Mouse (Mus musculus) G1E (cell line): ENCODE data around the gene Tm2d1.

Experiments used
- CTCF ChIP-seq: IDR thresholded peaks from 2 replicates; pipeline ENCODE4 v1.5.1; 2012; ENCODE audit warnings: low read depth, low read length, inconsistent platforms, mixed read lengths
- GATA1 ChIP-seq: IDR thresholded peaks from 2 replicates; pipeline ENCODE4 v1.6.1; 2012; ENCODE audit warnings: borderline replicate concordance, low read length, inconsistent platforms, mixed read lengths
- POLR2AphosphoS5 ChIP-seq: IDR thresholded peaks from 2 replicates; pipeline ENCODE4 v1.6.1; 2012; ENCODE audit warnings: low read depth, low read length, inconsistent platforms; ENCODE audit not compliant: insufficient replicate concordance
- TAL1 ChIP-seq: conservative IDR thresholded peaks from 2 replicates; pipeline ENCODE4 v1.6.1; 2012; ENCODE audit warnings: low read depth, low read length, inconsistent platforms, mixed read lengths

GRCm38 (mm10) chr4:98404412-98404811 is 21.3 kb upstream of the Tm2d1 start:
- TF ChIP-seq CTCF (no peak), TAL1 (no peak), POLR2AphosphoS5 (no peak), GATA1 (no peak)
